In genomic region chr8:94773700-94774171, GRCm38 (mm10) we compare ENCODE assay signal across 10 mouse cellular contexts. TPM values are rescaled to one million over a fixed set of nuclear protein-coding genes. Genes with fewer than 3 reads are reported as not detected.
DNase-seq lines count a peak whose midpoint lies in the region; ATAC-seq lines count a peak whose summit lies in the region.
"Had no signal": no experiment of that assay in that cellular context is flagged by ENCODE, and none has a peak within 500 bp of the region (broad histone marks: within the 10 kb centered on the region; RNA-seq: fewer than 3 reads in every experiment).

No protein-coding gene starts in this region.

- H3K4me2 ChIP-seq in limb, embryonic 11.5 days (ENCODE audit: low read depth, severe bottlenecking): no peak overlapping the region

- intact Hi-C loops in left cerebral cortex, postnatal 14 days (cut with DNase I): loop anchor here (2.0 to 5.0 kb wide), 2 partner anchors 39 to 69 kb away; partner anchors contain the start of gene Ccl17

- no peak for DNase-seq in limb, embryonic 11.5 days (ENCODE audit: low spot score)
- no peak for DNase-seq in limb, embryonic 10.5 days (ENCODE audit: low spot score)
- peak; percentile 85 to 88 for DNase-seq in frontal cortex, adult 2 months (ENCODE audit: extremely low spot score in 1 of 2, low spot score in 1 of 2)
- DNase-seq in left cerebral cortex, postnatal 14 days (ENCODE audit: low spot score in 2 of 2): peak; percentile 81 to 89
- DNase-seq in right cerebral cortex, postnatal 36 days (ENCODE audit: low spot score in 2 of 2): peak; percentile 81 to 90
- DNase-seq in lung, adult 18-20 months: no peak
- no peak for DNase-seq in gastrocnemius, adult 18-20 months (ENCODE audit: low spot score)

- peaks cover 18% of the 10 kb centered on the region for H3K4me1 ChIP-seq in limb, embryonic 11.5 days (ENCODE audit: control insufficient read depth, insufficient read depth, low read length)
- H3K4me1 ChIP-seq in limb, embryonic 10.5 days: peaks cover 42% of the 10 kb centered on the region

- no peaks in the 10 kb centered on the region for H3K9me3 ChIP-seq in limb, embryonic 11.5 days (ENCODE audit: control insufficient read depth, low read length)
- H3K9me3 ChIP-seq in limb, embryonic 10.5 days (replicated peaks): no peaks in the 10 kb centered on the region

- H3K27ac ChIP-seq in limb, embryonic 11.5 days (replicated peaks; ENCODE audit: low read depth, low read length): no peak overlapping the region
- no peak overlapping the region for H3K27ac ChIP-seq in limb, embryonic 10.5 days

- peaks cover 17% of the 10 kb centered on the region for H3K27me3 ChIP-seq in limb, embryonic 11.5 days (ENCODE audit: control insufficient read depth, insufficient read depth, low read length)
- H3K27me3 ChIP-seq in limb, embryonic 10.5 days (ENCODE audit: low read depth, poor library complexity, severe bottlenecking): peaks cover 72% of the 10 kb centered on the region

- H3K36me3 ChIP-seq in limb, embryonic 11.5 days (ENCODE audit: control insufficient read depth, insufficient read depth, low read length): no peaks in the 10 kb centered on the region
- H3K36me3 ChIP-seq in limb, embryonic 10.5 days: no peaks in the 10 kb centered on the region

- H3K9ac ChIP-seq in limb, embryonic 11.5 days (ENCODE audit: low read length): no peak overlapping the region

- 0 out of 2 replicates have a peak, but pooled peaks have one; percentile 11 for ATAC-seq in limb, embryonic 11.5 days (ENCODE audit: insufficient number of reproducible peaks, low FRiP score, low TSS enrichment, low read depth)
- ATAC-seq in megakaryocyte progenitor cell, adult 5-6 weeks (replicated peaks; ENCODE audit: poor library complexity): no peak

- no peak overlapping the region for H3K4me3 ChIP-seq in limb, embryonic 11.5 days (ENCODE audit: low read depth, low read length)
- H3K4me3 ChIP-seq in limb, embryonic 10.5 days: no peak overlapping the region

- 12% methylated on average over 12 of the region's 12 CpGs for WGBS in limb, embryonic 11.5 days
- 18% methylated on average over 12 of the region's 12 CpGs for WGBS in limb, embryonic 10.5 days

RNA-seq across cellular contexts. Expression of gene Cx3cl1, which starts 1.9 kb away (rescaled TPM):
- 5.2 and 6.3 TPM in 2 replicates for polyA plus RNA-seq in limb, embryonic 11.5 days (2014; fragmentation: Nextera tagmentation; extraction: Ambion mirVana)
- polyA plus RNA-seq in limb, embryonic 10.5 days (2016; fragmentation: Nextera tagmentation; extraction: Ambion mirVana): 2.7 and 5.3 TPM in 2 replicates
- 470 and 510 TPM in 2 replicates for polyA plus RNA-seq in frontal cortex, adult 2 months (2012; rRNA removed)
- 100 to 1,000 TPM; 664 to 689 TPM for total RNA-seq in left cerebral cortex, postnatal 14 days (2021)
- 1 to 10 TPM in 1 of 2 experiments, under 1 TPM in 1; 0.71 to 1.5 TPM for total RNA-seq in gastrocnemius, adult 18-20 months (2021)
- total RNA-seq in megakaryocyte progenitor cell, adult 5-6 weeks (2015): 0.57 TPM in 1 of 2 replicates, not detected in the other
- total RNA-seq in megakaryocyte progenitor cell, adult 5-6 weeks (2017): not detected in 2 replicates
- total RNA-seq: common myeloid progenitor, adult 5-6 weeks had no signal

RNA-seq across cellular contexts. Expression of gene Ccl22, which starts 28.3 kb away (rescaled TPM):
- not detected in 2 replicates for polyA plus RNA-seq in limb, embryonic 11.5 days (2014; fragmentation: Nextera tagmentation; extraction: Ambion mirVana)
- not detected in 2 replicates for polyA plus RNA-seq in limb, embryonic 10.5 days (2016; fragmentation: Nextera tagmentation; extraction: Ambion mirVana)
- polyA plus RNA-seq in frontal cortex, adult 2 months (2012; rRNA removed): 0.22 and 0.23 TPM in 2 replicates
- total RNA-seq in left cerebral cortex, postnatal 14 days (2021): not detected
- total RNA-seq in gastrocnemius, adult 18-20 months (2021): not detected
- total RNA-seq in megakaryocyte progenitor cell, adult 5-6 weeks (2015): not detected in 2 replicates
- not detected in 2 replicates for total RNA-seq in megakaryocyte progenitor cell, adult 5-6 weeks (2017)
- total RNA-seq: common myeloid progenitor, adult 5-6 weeks; layer of hippocampus, postnatal 25 days had no signal

RNA-seq across cellular contexts. Expression of gene Ccl17, which starts 36.5 kb away (rescaled TPM):
- not detected in 2 replicates for polyA plus RNA-seq in limb, embryonic 11.5 days (2014; fragmentation: Nextera tagmentation; extraction: Ambion mirVana)
- not detected in 2 replicates for polyA plus RNA-seq in limb, embryonic 10.5 days (2016; fragmentation: Nextera tagmentation; extraction: Ambion mirVana)
- polyA plus RNA-seq in frontal cortex, adult 2 months (2012; rRNA removed): 2.2 and 3.1 TPM in 2 replicates
- 10 to 100 TPM; 17.7 to 18.3 TPM for total RNA-seq in left cerebral cortex, postnatal 14 days (2021)
- total RNA-seq in gastrocnemius, adult 18-20 months (2021): not detected
- 0.34 and 1.5 TPM in 2 replicates for total RNA-seq in megakaryocyte progenitor cell, adult 5-6 weeks (2015)
- total RNA-seq in megakaryocyte progenitor cell, adult 5-6 weeks (2017): not detected in 2 replicates

Comparison
In these comparisons a context has a peak if more than half of its experiments do, and no peak if none do; other contexts are left out.
1. DNase-seq: peak in frontal cortex, adult 2 months (2 of 2), left cerebral cortex, postnatal 14 days (2 of 2) and right cerebral cortex, postnatal 36 days (2 of 2); none in limb, embryonic 11.5 days (single experiment), limb, embryonic 10.5 days (single experiment), lung, adult 18-20 months (0 of 2) and gastrocnemius, adult 18-20 months (single experiment).
2. RNA of gene Cx3cl1, which starts 1.9 kb away (total RNA-seq): 664 to 689 TPM in left cerebral cortex, postnatal 14 days; 0.71 to 1.5 TPM in gastrocnemius, adult 18-20 months and 0.57 TPM in megakaryocyte progenitor cell, adult 5-6 weeks; every median in the first group is over 100 times any median in the second.
3. RNA of gene Ccl17, which starts 36.5 kb away (total RNA-seq): 17.7 to 18.3 TPM in left cerebral cortex, postnatal 14 days; 0.34 to 1.5 TPM in megakaryocyte progenitor cell, adult 5-6 weeks and not detected in gastrocnemius, adult 18-20 months; every median in the first group is over 4 times any median in the second.